Mouse (Mus musculus): ENCODE measurements around the gene Gfy. TPM values are rescaled to one million over a fixed set of nuclear protein-coding genes. Genes with fewer than 3 reads are reported as not detected.

Gene Gfy
- total and polyA plus RNA-seq, 2 experiments from 2014 or later, result not detected

- Histone ChIP-seq H3K36me3 (replicated peaks; ENCODE audit: control insufficient read depth, insufficient read depth, low read length) (peaks cover 11% of the 10 kb centered on the region; the same call in 1 of the 2 replicates), H3K4me2 (ENCODE audit: low read depth, low read length) (no peak overlapping the region), H3K4me1 (ENCODE audit: control insufficient read depth, insufficient read depth) (0 out of 2 replicates have a peak, but pooled peaks cover 7% of the 10 kb centered on the region), H3K9me3 (replicated peaks; ENCODE audit: control insufficient read depth, low read length) (no peaks in the 10 kb centered on the region), H3K4me3 (ENCODE audit: low read depth, low read length) (no peak overlapping the region), H3K27ac (ENCODE audit: low read depth) (no peak overlapping the region), H3K27me3 (ENCODE audit: control insufficient read depth, insufficient read depth, low read length) (no peaks in the 10 kb centered on the region), H3K9ac (replicated peaks; ENCODE audit: low read depth, low read length) (no peak overlapping the region)
- no peak for DNase-seq (ENCODE audit: low spot score)
- no peak for ATAC-seq (ENCODE audit: insufficient read depth, low read depth)
- WGBS, result 74% methylated on average over 6 of the region's 6 CpGs
- TF ChIP-seq CTCF (IDR thresholded peaks at IDR 0.05; ENCODE audit: low read depth) (no peak), EP300 (IDR thresholded peaks at IDR 0.05; ENCODE audit: low read depth) (no peak)
These were observed 29.8 kb downstream of the Gfy start for GRCm38 (mm10) chr7:45149545-45149944.

DNA sequence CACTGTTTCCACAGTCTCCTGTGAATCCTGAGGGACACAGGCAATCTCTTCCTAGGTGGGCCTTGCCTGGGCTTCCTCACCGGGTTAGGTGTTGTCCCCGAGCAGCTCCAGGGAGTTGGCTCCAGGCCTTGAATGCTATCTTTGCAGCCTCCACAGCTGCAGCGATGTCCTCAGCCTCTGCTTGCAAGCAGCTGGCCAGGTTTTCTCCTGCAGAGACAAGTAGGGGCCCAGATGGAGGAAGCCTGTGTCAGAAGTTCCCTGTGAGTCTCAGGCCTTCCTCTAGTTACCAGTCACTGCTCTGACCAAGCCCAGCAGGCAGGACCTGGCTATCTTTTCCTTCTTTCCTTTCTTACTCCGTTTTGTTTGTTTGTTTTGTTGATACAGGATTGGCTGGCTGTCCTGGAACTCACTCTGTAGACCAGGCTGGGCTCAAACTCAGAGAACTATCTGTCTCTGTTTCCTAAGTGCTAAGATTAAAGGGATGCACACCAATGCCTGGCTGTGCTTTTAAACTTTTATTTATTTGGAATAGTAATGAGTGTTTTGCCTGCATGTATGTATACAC lies 30.8 kb downstream of the Gfy start:
- H3K9ac ChIP-seq (replicated peaks; ENCODE audit: low read depth, low read length), result no peak overlapping the region
- no peaks in the 10 kb centered on the region for H3K27me3 ChIP-seq (ENCODE audit: control insufficient read depth, insufficient read depth, low read length)
- no peak overlapping the region for H3K27ac ChIP-seq (ENCODE audit: low read depth)

GRCm38 (mm10) chr7:45147899-45148298 lies 31.5 kb downstream of the Gfy start:
- no peak overlapping the region for H3K9ac ChIP-seq (replicated peaks; ENCODE audit: low read depth, low read length)
- H3K27me3 ChIP-seq (ENCODE audit: control insufficient read depth, insufficient read depth, low read length), result no peaks in the 10 kb centered on the region
- no peak overlapping the region for H3K4me2 ChIP-seq (ENCODE audit: low read depth, low read length)
- no peaks in the 10 kb centered on the region for H3K4me1 ChIP-seq (ENCODE audit: control insufficient read depth, insufficient read depth)
- DNase-seq (ENCODE audit: low spot score) (no peak), ATAC-seq (ENCODE audit: insufficient read depth, low read depth) (no peak)
- peaks cover 18% of the 10 kb centered on the region for H3K36me3 ChIP-seq (replicated peaks; ENCODE audit: control insufficient read depth, insufficient read depth, low read length)
- no peak overlapping the region for H3K27ac ChIP-seq (ENCODE audit: low read depth)
- TF ChIP-seq EP300 (IDR thresholded peaks at IDR 0.05; ENCODE audit: low read depth), result no peak
- TF ChIP-seq CTCF (IDR thresholded peaks at IDR 0.05; ENCODE audit: low read depth), result no peak
- WGBS, result 72% methylated on average over 11 of the region's 11 CpGs
- H3K4me3 ChIP-seq (ENCODE audit: low read depth, low read length), result no peak overlapping the region
- H3K9me3 ChIP-seq (replicated peaks; ENCODE audit: control insufficient read depth, low read length), result no peaks in the 10 kb centered on the region

More for the DNA sequence above, 30.8 kb downstream of the Gfy start:
- Histone ChIP-seq H3K4me3 (ENCODE audit: low read depth, low read length) (no peak overlapping the region), H3K9me3 (replicated peaks; ENCODE audit: control insufficient read depth, low read length) (no peaks in the 10 kb centered on the region), H3K4me1 (ENCODE audit: control insufficient read depth, insufficient read depth) (0 out of 2 replicates have a peak, but pooled peaks cover 5% of the 10 kb centered on the region), H3K4me2 (ENCODE audit: low read depth, low read length) (no peak overlapping the region), H3K36me3 (replicated peaks; ENCODE audit: control insufficient read depth, insufficient read depth, low read length) (peaks cover 18% of the 10 kb centered on the region)
- 31% methylated on average over 4 of the region's 4 CpGs for WGBS
- TF ChIP-seq CTCF (IDR thresholded peaks at IDR 0.05; ENCODE audit: low read depth) (no peak), EP300 (IDR thresholded peaks at IDR 0.05; ENCODE audit: low read depth) (no peak)
- no peak for ATAC-seq (ENCODE audit: insufficient read depth, low read depth)
- DNase-seq (ENCODE audit: low spot score), result no peak

DNA sequence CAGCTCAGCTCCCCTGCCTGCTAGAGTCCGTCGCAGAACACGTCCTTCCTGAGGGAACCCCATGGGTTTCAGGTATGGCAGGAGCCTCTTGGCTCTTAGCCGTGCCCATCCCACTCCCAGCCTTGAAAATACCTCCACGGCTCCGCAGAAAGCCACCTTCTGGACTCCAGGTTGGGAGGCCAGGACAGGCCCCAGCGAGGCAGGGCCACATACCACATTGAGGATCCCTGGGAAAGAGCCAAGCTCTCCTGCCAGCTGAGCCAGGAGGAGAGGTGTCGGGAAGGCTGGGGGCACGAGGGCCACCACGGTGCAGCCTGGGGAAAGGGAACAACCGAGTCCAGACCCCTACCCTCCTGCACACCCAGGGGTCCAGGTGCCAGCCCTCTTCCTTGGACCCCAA lies 32.1 kb downstream of the Gfy start:
- H3K9me3 ChIP-seq (replicated peaks; ENCODE audit: control insufficient read depth, low read length), result no peaks in the 10 kb centered on the region
- DNase-seq (ENCODE audit: low spot score), result no peak
- no peak for TF ChIP-seq EP300 (IDR thresholded peaks at IDR 0.05; ENCODE audit: low read depth)
- no peak for TF ChIP-seq CTCF (IDR thresholded peaks at IDR 0.05; ENCODE audit: low read depth)
- no peaks in the 10 kb centered on the region for H3K27me3 ChIP-seq (ENCODE audit: control insufficient read depth, insufficient read depth, low read length)
- no peak overlapping the region for H3K4me3 ChIP-seq (ENCODE audit: low read depth, low read length)
- H3K36me3 ChIP-seq (replicated peaks; ENCODE audit: control insufficient read depth, insufficient read depth, low read length), result peaks cover 22% of the 10 kb centered on the region
- 82% methylated on average over 11 of the region's 11 CpGs for WGBS
- H3K9ac ChIP-seq (replicated peaks; ENCODE audit: low read depth, low read length), result no peak overlapping the region
- ATAC-seq (ENCODE audit: insufficient read depth, low read depth), result no peak
- no peaks in the 10 kb centered on the region for H3K4me1 ChIP-seq (ENCODE audit: control insufficient read depth, insufficient read depth)
- H3K27ac ChIP-seq (ENCODE audit: low read depth), result no peak overlapping the region
- H3K4me2 ChIP-seq (ENCODE audit: low read depth, low read length), result no peak overlapping the region

DNA sequence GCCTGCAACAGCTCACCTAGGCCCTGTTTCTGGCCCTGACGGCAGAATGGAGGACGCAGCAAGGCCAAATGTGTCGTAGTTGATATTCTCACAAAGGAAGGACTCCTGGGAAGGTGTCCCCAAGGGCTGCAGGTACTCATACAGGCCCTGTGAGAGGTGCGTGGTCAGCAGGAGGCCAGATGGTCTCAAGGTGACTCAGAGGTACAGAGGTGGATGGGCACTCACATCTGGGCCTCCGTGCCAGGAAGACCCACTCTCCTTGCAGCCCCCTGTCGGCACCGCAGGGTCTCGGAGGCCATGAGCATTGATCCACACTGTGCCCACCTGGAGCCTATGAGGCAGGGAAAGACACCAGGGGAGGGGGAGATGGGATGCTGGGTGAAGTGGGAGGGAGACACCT lies 33.9 kb downstream of the Gfy start:
- H3K4me3 ChIP-seq (ENCODE audit: low read depth, low read length), result no peak overlapping the region
- WGBS, result 94% methylated on average over 8 of the region's 8 CpGs
- ATAC-seq (ENCODE audit: insufficient read depth, low read depth), result no peak
- H3K9me3 ChIP-seq (replicated peaks; ENCODE audit: control insufficient read depth, low read length), result no peaks in the 10 kb centered on the region
- no peak overlapping the region for H3K4me2 ChIP-seq (ENCODE audit: low read depth, low read length)
- TF ChIP-seq CTCF (IDR thresholded peaks at IDR 0.05; ENCODE audit: low read depth) (no peak), EP300 (IDR thresholded peaks at IDR 0.05; ENCODE audit: low read depth) (no peak)
- H3K27ac ChIP-seq (ENCODE audit: low read depth), result no peak overlapping the region
- H3K36me3 ChIP-seq (replicated peaks; ENCODE audit: control insufficient read depth, insufficient read depth, low read length), result peaks cover 22% of the 10 kb centered on the region
- H3K9ac ChIP-seq (replicated peaks; ENCODE audit: low read depth, low read length), result no peak overlapping the region
- H3K27me3 ChIP-seq (ENCODE audit: control insufficient read depth, insufficient read depth, low read length), result no peaks in the 10 kb centered on the region
- no peak for DNase-seq (ENCODE audit: low spot score)
- H3K4me1 ChIP-seq (ENCODE audit: control insufficient read depth, insufficient read depth), result no peaks in the 10 kb centered on the region

All from heart, postnatal 0 days (tissue).